Mouse (Mus musculus) small intestine, adult 2 months (tissue): ENCODE data around the gene Irf2bp1. TPM values are rescaled to one million over a fixed set of nuclear protein-coding genes. Genes with fewer than 3 reads are reported as not detected.

Source experiments
- H3K27ac ChIP-seq: fragments of 200-500 bp; 2 replicates; pipeline ENCODE4 v1.5.1; 2012; ENCODE audit warnings: low read depth, low read length, control low read depth, inconsistent platforms; ENCODE audit not compliant: insufficient read depth
- H3K27me3 ChIP-seq: fragments of 200-500 bp; 2 replicates; pipeline ENCODE4 v1.6.1; 2012; ENCODE audit warnings: mild to moderate bottlenecking, moderate library complexity, low read length, inconsistent platforms; ENCODE audit not compliant: control insufficient read depth, insufficient read depth
- H3K36me3 ChIP-seq: fragments of 200-500 bp; 2 replicates; pipeline ENCODE4 v1.6.1; 2012; ENCODE audit warnings: mild to moderate bottlenecking, low read length, control low read depth, inconsistent platforms; ENCODE audit not compliant: control insufficient read depth, insufficient read depth
- H3K4me1 ChIP-seq: fragments of 200-500 bp; 2 replicates; pipeline ENCODE4 v1.6.1; 2012; ENCODE audit warnings: low read length, inconsistent platforms, mixed read lengths; ENCODE audit not compliant: control insufficient read depth, insufficient read depth, insufficient read length
- H3K4me3 ChIP-seq: fragments of 200-500 bp; 2 replicates; pipeline ENCODE4 v1.5.1; 2012; ENCODE audit warnings: low read depth, mild to moderate bottlenecking, control low read depth, inconsistent platforms, low read length, moderate library complexity
- CTCF ChIP-seq: fragments of 200-500 bp; IDR thresholded peaks from 2 replicates; pipeline ENCODE4 v1.5.1; 2012; ENCODE audit warnings: low read depth, mild to moderate bottlenecking, control low read depth, inconsistent platforms, low read length, moderate library complexity, mixed read lengths; ENCODE audit not compliant: insufficient replicate concordance, insufficient read length; ENCODE audit errors: extremely low read depth
- POLR2A ChIP-seq: fragments of 200-500 bp; IDR thresholded peaks from 2 replicates; pipeline ENCODE4 v1.6.1; 2012; ENCODE audit warnings: low read depth, mild to moderate bottlenecking, control low read depth, inconsistent platforms, low read length, moderate library complexity
- WGBS: fragments of 180-500 bp; shearing (Covaris S2); methylation state at CpG from one replicate; pipeline ENCODE4 v1.1.7; 2018; 5-methylcytosine and 5-hydroxymethylcytosine counted together
- polyA plus RNA-seq: library from polyadenylated mRNA; depleted of rRNA; stranded (reverse); fragments of >200 nt; gene quantifications from 2 replicates; pipeline ENCODE4 v1.2.3, GENCODE M21; 2012

The Irf2bp1 gene
- polyA plus RNA-seq, 1 experiment, result 25.8 TPM

- TF ChIP-seq POLR2A (no peak), CTCF (no peak)
- Histone ChIP-seq H3K36me3 (no peaks in the 10 kb centered on the region), H3K27ac (no peak overlapping the region), H3K4me3 (no peak overlapping the region), H3K4me1 (peaks cover 2% of the 10 kb centered on the region; the same call in 1 of the 2 replicates), H3K27me3 (peaks cover 42% of the 10 kb centered on the region)
- WGBS, result 80% methylated on average over 5 of the region's 5 CpGs
Observed at GRCm38 (mm10) chr7:18965312-18965711, 38.5 kb upstream of the Irf2bp1 start.

GRCm38 (mm10) chr7:18967603-18968002 lies 36.2 kb upstream of the Irf2bp1 start:
- Histone ChIP-seq H3K4me1 (peaks cover 2% of the 10 kb centered on the region; the same call in 1 of the 2 replicates), H3K36me3 (no peaks in the 10 kb centered on the region), H3K27me3 (peaks cover 28% of the 10 kb centered on the region), H3K4me3 (no peak overlapping the region), H3K27ac (no peak overlapping the region)
- 13% methylated on average over 8 of the region's 8 CpGs for WGBS
- no peak for TF ChIP-seq CTCF
- no peak for TF ChIP-seq POLR2A

GRCm38 (mm10) chr7:18970956-18971355 lies 32.9 kb upstream of the Irf2bp1 start:
- Histone ChIP-seq H3K4me1 (no peaks in the 10 kb centered on the region), H3K4me3 (no peak overlapping the region), H3K36me3 (no peaks in the 10 kb centered on the region), H3K27me3 (no peaks in the 10 kb centered on the region), H3K27ac (no peak overlapping the region)
- TF ChIP-seq CTCF (no peak), POLR2A (no peak)
- WGBS, result 96% methylated on average over 3 of the region's 3 CpGs

GRCm38 (mm10) chr7:18978381-18978780 lies 25.5 kb upstream of the Irf2bp1 start:
- TF ChIP-seq POLR2A (no peak), CTCF (no peak)
- H3K27me3 ChIP-seq, result no peaks in the 10 kb centered on the region
- H3K4me1 ChIP-seq, result no peaks in the 10 kb centered on the region
- H3K27ac ChIP-seq, result no peak overlapping the region
- no peaks in the 10 kb centered on the region for H3K36me3 ChIP-seq
- no peak overlapping the region for H3K4me3 ChIP-seq
- WGBS, result 68% methylated on average over 9 of the region's 9 CpGs

- H3K36me3 ChIP-seq, result no peaks in the 10 kb centered on the region
- WGBS, result 48% methylated on average over 2 of the region's 2 CpGs
- H3K27ac ChIP-seq, result no peak overlapping the region
- no peak overlapping the region for H3K4me3 ChIP-seq
- no peak for TF ChIP-seq POLR2A
- no peak for TF ChIP-seq CTCF
- peaks cover 5% of the 10 kb centered on the region for H3K4me1 ChIP-seq
- peaks cover 4% of the 10 kb centered on the region for H3K27me3 ChIP-seq
Observed at GRCm38 (mm10) chr7:18986503-18986902, 17.3 kb upstream of the Irf2bp1 start.

GRCm38 (mm10) chr7:18987100-18987499 lies 16.7 kb upstream of the Irf2bp1 start, which contains the start of gene Nanos2:
Nanos2 (plus strand) TSS chr7:18987400.
- no peaks in the 10 kb centered on the region for H3K36me3 ChIP-seq
- no peak within 1 kb of the TSS for H3K4me3 ChIP-seq
- 20% methylated on average over 2 of the region's 2 CpGs for WGBS
- peaks cover 9% of the 10 kb centered on the region for H3K4me1 ChIP-seq
- TF ChIP-seq POLR2A, result no peak
- no peak for TF ChIP-seq CTCF
- no peak within 1 kb of the TSS for H3K27ac ChIP-seq
- peaks cover 10% of the 10 kb centered on the region for H3K27me3 ChIP-seq

- H3K27ac ChIP-seq, result no peak overlapping the region
- H3K27me3 ChIP-seq, result peaks cover 10% of the 10 kb centered on the region
- 73% methylated on average over 13 of the region's 13 CpGs for WGBS
- peaks cover 9% of the 10 kb centered on the region for H3K4me1 ChIP-seq
- no peak overlapping the region for H3K4me3 ChIP-seq
- TF ChIP-seq CTCF (no peak), POLR2A (no peak)
- H3K36me3 ChIP-seq, result no peaks in the 10 kb centered on the region
Observed at GRCm38 (mm10) chr7:18987747-18988146, 16.1 kb upstream of the Irf2bp1 start.

- TF ChIP-seq CTCF (no peak), POLR2A (no peak)
- 68% methylated on average over 6 of the region's 6 CpGs for WGBS
- no peaks in the 10 kb centered on the region for H3K36me3 ChIP-seq
- peaks cover 9% of the 10 kb centered on the region for H3K4me1 ChIP-seq
- no peak overlapping the region for H3K27ac ChIP-seq
- peaks cover 10% of the 10 kb centered on the region for H3K27me3 ChIP-seq
- no peak overlapping the region for H3K4me3 ChIP-seq
Observed at GRCm38 (mm10) chr7:18988780-18989179, 15.1 kb upstream of the Irf2bp1 start.
